Mouse (Mus musculus) layer of hippocampus, postnatal 14 days (tissue): ENCODE measurements around the gene Tbc1d22a. TPM values are rescaled to one million over a fixed set of nuclear protein-coding genes. Genes with fewer than 3 reads are reported as not detected.

Experiments
- DNase-seq, 2 experiments: peaks; one replicate each; pipeline ENCODE4 v3.0.0; 2021 to 2022; ENCODE audit warnings: low spot score in 2 of 2, mixed read lengths in 1 of 2
- total RNA-seq, 2 experiments: library from RNA; stranded (reverse); gene quantifications; 2 replicates each; pipeline ENCODE4 v1.2.3; 2021

Tbc1d22a gene
- total RNA-seq, 2 experiments from 2014 or later: 29.8 to 30.1 TPM

GRCm38 (mm10) chr15:86432791-86433190 lies 218.5 kb downstream of the Tbc1d22a start:
- no peak for DNase-seq

GRCm38 (mm10) chr15:86433378-86433777 lies 219.1 kb downstream of the Tbc1d22a start:
- DNase-seq: no peak

DNA sequence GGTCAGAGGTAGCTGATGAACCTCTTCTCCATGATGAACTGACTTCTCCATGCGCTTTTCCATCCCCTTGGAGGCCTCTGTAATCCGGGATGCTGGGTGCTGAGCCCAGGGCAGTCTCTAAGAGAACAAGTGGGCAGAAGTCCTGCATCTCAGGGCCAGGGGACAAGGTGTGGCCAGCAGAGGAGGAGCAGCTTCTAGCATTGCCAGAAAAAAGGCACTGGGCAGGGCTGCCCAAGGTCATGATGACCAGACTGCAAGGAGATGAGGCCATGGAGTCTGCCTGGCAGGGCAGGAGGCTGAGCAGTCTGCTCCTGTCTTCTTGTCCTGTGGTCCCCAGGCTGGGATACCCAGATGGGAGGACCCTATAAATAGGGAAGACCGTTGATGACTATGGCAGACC lies 220.0 kb downstream of the Tbc1d22a start:
- no peak for DNase-seq

DNA sequence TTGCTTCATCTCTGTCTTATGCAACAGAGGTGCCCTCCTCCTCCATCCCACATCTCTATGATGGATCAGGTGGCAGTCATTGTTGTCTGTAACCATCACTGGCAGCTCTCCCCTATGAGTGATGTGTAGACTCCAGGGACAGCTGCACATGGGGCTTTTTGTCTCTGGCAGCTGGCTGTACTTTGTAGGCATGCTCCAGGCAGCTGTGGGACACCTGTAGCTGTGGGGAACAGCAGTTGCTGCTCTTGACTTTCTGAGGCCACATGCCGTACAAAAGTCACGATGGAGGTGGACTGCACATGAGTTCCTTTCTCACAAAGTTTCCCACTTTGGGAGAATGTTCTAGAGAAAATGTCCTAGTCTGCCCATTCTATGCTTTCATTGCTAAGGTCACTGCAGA lies 223.1 kb downstream of the Tbc1d22a start:
- DNase-seq: no peak

- no peak for DNase-seq
Measured at GRCm38 (mm10) chr15:86439015-86439796, 224.9 kb downstream of the Tbc1d22a start.

- DNase-seq: no peak
Measured at GRCm38 (mm10) chr15:86444271-86444670, 230.0 kb downstream of the Tbc1d22a start.

GRCm38 (mm10) chr15:86446064-86446463 lies 231.8 kb downstream of the Tbc1d22a start:
- DNase-seq: no peak

DNA sequence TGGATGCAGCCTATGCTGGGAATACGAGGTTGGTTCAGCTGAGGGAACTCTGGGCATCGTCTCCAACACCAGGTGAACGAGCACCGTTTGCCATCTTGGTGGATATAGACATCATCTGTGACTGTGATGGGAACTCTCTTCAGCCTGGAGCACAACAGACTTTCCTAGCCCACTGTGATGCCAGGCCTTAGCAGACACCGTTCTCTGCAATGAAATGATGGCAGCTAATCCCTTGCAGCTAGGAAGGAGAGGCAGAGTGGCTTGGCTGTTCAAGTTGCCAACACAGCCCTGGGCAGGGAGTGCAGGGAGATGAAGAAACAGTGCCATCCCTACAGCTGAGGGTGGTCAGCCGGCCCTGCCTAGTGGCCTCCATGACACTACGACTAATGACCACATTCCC lies 233.0 kb downstream of the Tbc1d22a start:
- no peak for DNase-seq

- DNase-seq: no peak
Measured at GRCm38 (mm10) chr15:86449236-86449635, 235.0 kb downstream of the Tbc1d22a start.

DNA sequence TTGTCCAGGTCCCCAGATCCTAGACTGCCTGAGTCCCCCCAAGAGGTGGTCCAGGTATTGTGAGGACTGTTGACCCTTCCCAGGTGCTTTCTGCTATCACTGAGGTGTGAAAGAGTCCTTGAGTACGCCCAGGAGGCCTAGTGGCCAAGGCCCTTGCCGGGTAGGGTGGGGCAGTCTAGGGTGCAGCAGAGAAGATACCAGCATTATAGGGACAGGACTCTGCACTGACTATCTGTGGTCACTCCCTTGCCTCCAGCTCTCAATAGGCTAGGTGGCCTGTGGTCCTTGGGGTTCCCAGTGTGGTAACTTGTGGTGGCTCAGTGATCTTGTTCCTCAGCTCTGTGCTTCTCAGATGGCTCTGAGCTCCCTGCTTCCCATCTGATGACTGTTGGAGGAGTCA lies 235.5 kb downstream of the Tbc1d22a start:
- DNase-seq: no peak

DNA sequence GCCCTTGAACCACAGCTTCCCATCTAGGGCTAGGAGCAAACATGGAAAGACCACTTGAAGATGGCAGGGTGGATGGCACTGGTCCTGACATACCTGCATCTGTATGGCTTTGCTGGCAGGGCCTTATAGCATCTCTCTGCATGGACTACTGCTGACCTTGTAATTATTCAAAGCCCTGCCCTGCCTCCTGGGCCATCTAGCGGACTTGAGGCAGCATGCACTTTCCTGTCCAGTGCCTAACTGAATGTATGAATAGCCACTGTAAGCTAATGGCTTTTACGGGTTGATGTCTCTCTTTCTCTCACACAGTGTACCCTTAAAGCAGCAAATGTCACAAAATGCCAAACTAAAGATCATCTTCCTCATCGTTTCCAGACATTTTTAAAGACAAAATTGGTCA lies 245.2 kb downstream of the Tbc1d22a start:
- no peak for DNase-seq

DNA sequence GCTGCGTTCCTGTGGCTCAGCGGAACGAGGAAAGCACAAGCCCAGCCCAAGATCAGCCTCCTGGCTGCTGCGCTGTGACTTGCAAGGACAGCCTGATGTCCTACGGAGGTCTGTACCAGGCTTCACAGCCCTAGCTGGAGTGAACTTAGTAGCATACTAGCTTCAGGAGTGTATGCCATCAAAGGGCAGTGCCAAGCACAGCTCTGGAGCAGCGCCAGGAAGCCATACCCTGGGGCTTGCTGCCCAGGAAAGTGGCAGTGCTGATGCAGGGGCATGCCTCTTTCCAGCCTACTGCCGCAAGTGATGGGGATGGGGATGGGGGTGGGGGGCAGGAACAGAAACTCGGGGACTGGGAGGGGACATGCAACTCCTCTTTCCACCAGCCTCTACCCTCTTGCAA lies 248.4 kb downstream of the Tbc1d22a start:
- DNase-seq: no peak

GRCm38 (mm10) chr15:86468082-86468481 lies 253.8 kb downstream of the Tbc1d22a start:
- DNase-seq: no peak

GRCm38 (mm10) chr15:86471136-86471535 lies 256.9 kb downstream of the Tbc1d22a start:
- DNase-seq: no peak

- DNase-seq: no peak
Measured at GRCm38 (mm10) chr15:86473473-86473872, 259.2 kb downstream of the Tbc1d22a start.

DNA sequence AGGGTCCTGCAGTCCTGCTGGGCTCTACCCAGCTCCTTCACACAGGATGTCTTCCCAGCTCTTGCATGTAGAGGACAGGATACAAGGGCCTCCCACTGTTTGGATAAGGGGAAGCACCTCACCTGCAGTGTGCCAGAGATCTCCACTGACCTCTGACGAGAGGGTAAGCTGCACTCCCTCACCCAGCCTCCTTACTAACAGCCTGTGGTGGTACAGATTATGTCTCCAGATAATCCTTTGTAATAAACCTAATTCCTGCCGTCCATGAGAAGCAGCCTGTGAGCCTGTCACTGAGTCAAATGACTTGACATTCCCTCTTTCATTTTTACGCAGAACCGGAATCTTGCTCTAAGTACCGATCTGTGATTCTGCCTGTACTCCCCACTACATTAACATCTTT lies 260.7 kb downstream of the Tbc1d22a start:
- DNase-seq: no peak

GRCm38 (mm10) chr15:86476483-86476882 lies 262.2 kb downstream of the Tbc1d22a start:
- no peak for DNase-seq

- DNase-seq: no peak
Measured at GRCm38 (mm10) chr15:86477032-86477431, 262.8 kb downstream of the Tbc1d22a start.

GRCm38 (mm10) chr15:86477471-86477992 lies 263.3 kb downstream of the Tbc1d22a start:
- DNase-seq: no peak

DNA sequence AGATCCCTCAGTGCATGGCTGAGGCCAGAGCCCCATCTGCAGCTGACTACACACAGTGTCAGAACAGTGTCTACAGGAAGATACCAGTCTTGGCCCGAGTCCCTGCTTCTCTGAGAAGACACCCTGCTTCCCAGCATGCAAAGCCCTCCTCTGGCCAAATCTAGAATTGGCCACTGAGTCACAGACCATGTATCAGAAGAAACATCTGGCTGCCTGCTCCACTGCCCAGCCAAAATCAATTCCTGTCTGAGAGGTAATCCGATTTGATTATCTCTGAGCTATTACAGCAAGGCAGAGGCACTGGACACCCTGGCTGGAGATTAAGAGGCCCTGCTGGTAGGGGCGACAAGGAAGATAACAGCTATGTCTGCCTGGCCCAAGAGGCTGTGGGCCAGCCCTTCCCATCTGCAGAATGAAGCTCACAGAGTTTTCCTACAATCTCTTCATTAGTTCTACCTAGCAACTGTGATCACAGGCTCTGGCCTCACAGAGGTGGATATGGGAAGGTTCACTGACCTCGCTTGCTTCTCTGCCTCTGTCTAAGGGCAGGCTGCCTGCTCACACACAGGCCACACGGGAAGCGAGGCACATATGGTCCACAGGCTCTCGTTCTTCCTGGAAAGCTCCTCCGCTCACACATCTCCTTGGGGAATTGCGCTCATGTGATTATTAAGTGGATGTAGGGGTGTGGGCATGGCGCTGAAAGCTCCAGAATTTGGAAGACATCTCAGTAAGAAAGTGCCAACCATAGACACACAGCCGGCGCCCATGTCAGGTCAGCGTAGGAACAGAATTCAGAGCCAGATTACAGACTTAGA lies 264.6 kb downstream of the Tbc1d22a start:
- no peak for DNase-seq

- DNase-seq: no peak
Measured at GRCm38 (mm10) chr15:86482362-86482761, 268.1 kb downstream of the Tbc1d22a start.

- DNase-seq: no peak
Measured at GRCm38 (mm10) chr15:86485815-86486214, 271.6 kb downstream of the Tbc1d22a start.
